Mouse (Mus musculus): ENCODE measurements around the gene Capzb. TPM values are rescaled to one million over a fixed set of nuclear protein-coding genes. Genes with fewer than 3 reads are reported as not detected.
A peak's percentile ranks its signal among the peaks of the same experiment; 100 is the strongest.

The Capzb gene
- total and polyA plus RNA-seq, 3 experiments = 86.4 to 388 (median 160) TPM

DNA sequence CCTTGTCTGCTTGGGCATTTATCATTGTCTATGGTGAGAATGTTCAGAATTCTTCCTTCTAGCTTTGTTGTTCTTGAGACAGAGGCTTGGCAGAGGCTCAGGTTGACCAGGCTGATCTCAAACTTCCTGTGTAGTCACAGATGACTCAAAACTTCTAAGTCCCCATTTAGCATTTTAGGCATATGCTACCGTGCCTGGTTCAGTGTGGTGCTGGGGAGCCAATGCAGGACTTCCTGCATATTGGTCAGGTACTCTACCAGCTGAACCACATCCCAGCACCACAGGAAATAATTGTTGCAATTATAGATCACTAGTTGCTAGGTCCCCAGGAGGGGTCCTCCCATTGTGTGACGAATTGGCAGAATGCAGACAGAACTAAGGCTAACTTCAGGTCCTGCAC is 10.7 kb downstream of the Capzb start:
- Histone ChIP-seq H3K79me2 (replicated peaks; ENCODE audit: control insufficient read depth, extremely low read depth, insufficient read depth, poor library complexity, severe bottlenecking) (peaks cover 88% of the 10 kb centered on the region), H3K9ac (ENCODE audit: insufficient read depth, low read depth) (no peak overlapping the region), H3K4me1 (ENCODE audit: control insufficient read depth in 1 of 2, insufficient read depth in 2 of 2) (peaks cover 39 to 99% of the 10 kb centered on the region in 2 experiments), H3K27me3 (replicated peaks) (no peaks in the 10 kb centered on the region), H3K4me3 (replicated peaks in 1 of 3; ENCODE audit: low read depth in 2 of 3, low read length in 2 of 3, poor library complexity in 1 of 3) (no peak overlapping the region), H3K36me3 (replicated peaks in 1 of 2; ENCODE audit: control insufficient read depth in 1 of 2, insufficient read depth in 1 of 2, low read length in 1 of 2) (peaks cover 12 to 78% of the 10 kb centered on the region in 2 experiments), H3K4me2 (ENCODE audit: insufficient read depth, low read depth, poor library complexity, severe bottlenecking) (peak overlapping the region; percentile 76; the same call in 1 of the 2 replicates), H3K27ac (ENCODE audit: insufficient read depth, low read depth) (peak overlapping the region; percentile 67), H3K9me3 (replicated peaks; ENCODE audit: low read length) (no peaks in the 10 kb centered on the region)
- TF ChIP-seq GABPA (IDR thresholded peaks at IDR 0.05; ENCODE audit: insufficient replicate concordance, low read depth, low read length) = no peak
- no peak for TF ChIP-seq POLR2AphosphoS2 (IDR thresholded peaks at IDR 0.05; ENCODE audit: low read depth, low read length)
- no peak for TF ChIP-seq UBTF (IDR thresholded peaks at IDR 0.05; ENCODE audit: low read depth, low read length)
- TF ChIP-seq RAD21 (IDR thresholded peaks at IDR 0.05; ENCODE audit: low read depth, low read length) = no peak
- TF ChIP-seq USF2 (conservative IDR thresholded peaks at IDR 0.05; ENCODE audit: low read depth, low read length) = no peak
- no peak for TF ChIP-seq ZKSCAN1 (IDR thresholded peaks at IDR 0.05; ENCODE audit: borderline replicate concordance, low read depth, low read length)
- no peak for TF ChIP-seq ZMIZ1 (IDR thresholded peaks at IDR 0.05; ENCODE audit: low read depth, low read length)
- TF ChIP-seq USF1 (IDR thresholded peaks at IDR 0.05; ENCODE audit: low read depth, low read length) = no peak
- peak; percentile 88 for TF ChIP-seq IRF4 (IDR thresholded peaks at IDR 0.05; ENCODE audit: low read depth, low read length)
- no peak for TF ChIP-seq PAX5 (IDR thresholded peaks at IDR 0.05; ENCODE audit: low read length)
- TF ChIP-seq NRF1 (IDR thresholded peaks at IDR 0.05; ENCODE audit: low read depth, low read length) = no peak
- TF ChIP-seq POLR2A (IDR thresholded peaks at IDR 0.05; ENCODE audit: low read depth, low read length) = no peak
- 0 out of 2 replicates have a peak, but pooled peaks have one; percentile 16 for TF ChIP-seq MAX (IDR thresholded peaks at IDR 0.05; ENCODE audit: low read length)
- TF ChIP-seq MXI1 (IDR thresholded peaks at IDR 0.05; ENCODE audit: low read depth, low read length) = peak; percentile 52; the same call in 1 of the 2 replicates
- TF ChIP-seq E2F4 (IDR thresholded peaks at IDR 0.05; ENCODE audit: insufficient replicate concordance, low read depth, low read length) = no peak
- no peak for TF ChIP-seq CTCF (conservative IDR thresholded peaks at IDR 0.05 in 1 of 2, IDR thresholded peaks at IDR 0.05 in 1 of 2; ENCODE audit: low read depth in 2 of 2, low read length in 2 of 2)
- TF ChIP-seq TCF12 (IDR thresholded peaks at IDR 0.05; ENCODE audit: low read depth, low read length) = peak; percentile 63; the same call in 1 of the 2 replicates
- TF ChIP-seq JUN (IDR thresholded peaks at IDR 0.05; ENCODE audit: insufficient read depth, low read depth, low read length) = peak; percentile 55; the same call in 1 of the 2 replicates
- TF ChIP-seq SIN3A (IDR thresholded peaks at IDR 0.05; ENCODE audit: low read length) = peak; percentile 64; the same call in 1 of the 2 replicates
- no peak for TF ChIP-seq CHD2 (IDR thresholded peaks at IDR 0.05; ENCODE audit: low read length)
- no peak for TF ChIP-seq KAT2A (IDR thresholded peaks at IDR 0.05; ENCODE audit: insufficient replicate concordance, low read length)
- peak; percentile 37; the same call in 1 of the 2 replicates for TF ChIP-seq HCFC1 (IDR thresholded peaks at IDR 0.05; ENCODE audit: low read depth, low read length)
- TF ChIP-seq SMC3 (IDR thresholded peaks at IDR 0.05; ENCODE audit: low read depth, low read length) = no peak; the same call in 1 of the 2 replicates
- TF ChIP-seq ZC3H11A (IDR thresholded peaks at IDR 0.05; ENCODE audit: low read depth, low read length) = no peak
- no peak for TF ChIP-seq ZNF384 (IDR thresholded peaks at IDR 0.05; ENCODE audit: low read depth, low read length)
- TF ChIP-seq TBP (conservative IDR thresholded peaks at IDR 0.05; ENCODE audit: low read depth, low read length) = no peak
- peak; percentile 82 for TF ChIP-seq ELF1 (IDR thresholded peaks at IDR 0.05; ENCODE audit: low read depth, low read length)
- TF ChIP-seq MEF2A (IDR thresholded peaks at IDR 0.05; ENCODE audit: borderline replicate concordance, low read depth, low read length) = peak; percentile 88
- peak; percentile 28; the same call in 1 of the 2 replicates for TF ChIP-seq MYC (IDR thresholded peaks at IDR 0.05; ENCODE audit: low read depth, low read length)
- no peak for TF ChIP-seq RCOR1 (conservative IDR thresholded peaks at IDR 0.05; ENCODE audit: low read depth, low read length)
- TF ChIP-seq MAFK (IDR thresholded peaks at IDR 0.05; ENCODE audit: insufficient replicate concordance, low read length) = peak; percentile 65; the same call in 1 of the 2 replicates
- TF ChIP-seq CHD1 (IDR thresholded peaks at IDR 0.05; ENCODE audit: low read depth, low read length) = no peak
- TF ChIP-seq ETS1 (conservative IDR thresholded peaks at IDR 0.05; ENCODE audit: low read depth, low read length) = peak; percentile 94
- no peak for TF ChIP-seq NELFE (IDR thresholded peaks at IDR 0.05; ENCODE audit: low read depth, low read length)
- TF ChIP-seq BHLHE40 (IDR thresholded peaks at IDR 0.05; ENCODE audit: low read depth, low read length) = peak; percentile 81
- peak; percentile 54; the same call in 1 of the 2 replicates for TF ChIP-seq JUND (conservative IDR thresholded peaks at IDR 0.05; ENCODE audit: low read depth, low read length)
- peak; percentile 71 for TF ChIP-seq EP300 (IDR thresholded peaks at IDR 0.05; ENCODE audit: low read length)
- no peak for TF ChIP-seq MAZ (IDR thresholded peaks at IDR 0.05; ENCODE audit: low read depth, low read length)
- DNase-seq (ENCODE audit: extremely low read depth) = peak; percentile 90
- in situ Hi-C loops (cut with MboI; ENCODE audit: low pct_ligation_motif_present, low pct_unique_long_range_greater_than_20kb, low sequenced_read_pairs) (no loop called here), dilution Hi-C loops (cut with MboI; ENCODE audit: extremely low pct_ligation_motif_present, extremely low pct_unique_long_range_greater_than_20kb, low sequenced_read_pairs) (no loop called here)
